Mouse (Mus musculus): ENCODE results near the gene Gm17455.

Gene Gm17455

DNA sequence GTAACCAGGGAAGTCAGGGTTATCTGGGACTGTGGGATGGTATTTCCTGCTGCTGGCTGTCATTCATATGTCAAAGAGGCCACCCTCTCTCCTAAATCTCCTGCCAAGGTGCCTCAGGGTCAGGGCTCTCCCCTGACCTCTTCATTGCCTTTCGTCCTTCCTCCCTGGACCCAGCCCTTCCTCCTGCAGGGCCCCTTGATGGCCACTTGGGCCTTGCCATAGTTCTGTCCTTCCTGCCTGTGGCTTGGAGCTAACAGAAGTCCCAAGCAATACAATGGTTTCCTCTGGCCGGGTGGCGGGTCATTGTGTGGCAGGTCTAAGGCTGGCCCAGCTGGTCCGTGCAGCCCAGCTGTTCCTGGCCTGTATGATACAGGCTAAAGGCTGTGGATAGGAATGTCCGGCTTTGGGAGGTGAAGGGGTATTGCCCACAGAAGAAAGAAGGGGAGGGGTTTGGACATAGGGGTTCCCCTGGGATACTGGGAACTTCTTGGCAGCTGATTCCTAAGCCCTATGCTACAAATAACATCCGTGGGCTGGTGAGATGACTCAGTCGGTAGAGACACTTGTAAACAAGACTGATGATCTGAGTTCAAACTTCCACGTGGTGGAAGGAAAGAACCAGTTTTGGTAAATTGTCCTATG lies 25.5 kb upstream of the Gm17455 start:
- peak; percentile 76 for DNase-seq (ENCODE audit: low spot score)

DNA sequence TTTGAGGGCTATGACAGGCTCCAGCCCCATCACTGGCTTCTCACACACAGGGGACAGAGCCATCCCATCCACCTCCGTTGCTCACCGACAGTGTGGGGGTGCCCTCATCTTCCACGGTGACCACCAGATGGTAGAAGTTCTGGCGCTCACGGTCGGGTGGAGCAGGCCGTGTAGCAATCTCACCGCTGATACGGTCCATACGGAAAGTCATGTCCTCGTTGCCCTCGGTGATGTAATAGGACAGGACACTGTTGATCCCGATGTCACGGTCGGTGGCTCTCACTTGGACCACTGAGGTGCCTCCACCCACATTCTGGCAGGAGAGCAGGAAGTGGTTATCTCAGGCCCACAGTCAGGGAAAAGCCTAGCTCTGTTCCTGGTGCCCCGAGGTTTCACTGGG lies 22.8 kb upstream of the Gm17455 start:
- DNase-seq (ENCODE audit: low spot score), result no peak

DNA sequence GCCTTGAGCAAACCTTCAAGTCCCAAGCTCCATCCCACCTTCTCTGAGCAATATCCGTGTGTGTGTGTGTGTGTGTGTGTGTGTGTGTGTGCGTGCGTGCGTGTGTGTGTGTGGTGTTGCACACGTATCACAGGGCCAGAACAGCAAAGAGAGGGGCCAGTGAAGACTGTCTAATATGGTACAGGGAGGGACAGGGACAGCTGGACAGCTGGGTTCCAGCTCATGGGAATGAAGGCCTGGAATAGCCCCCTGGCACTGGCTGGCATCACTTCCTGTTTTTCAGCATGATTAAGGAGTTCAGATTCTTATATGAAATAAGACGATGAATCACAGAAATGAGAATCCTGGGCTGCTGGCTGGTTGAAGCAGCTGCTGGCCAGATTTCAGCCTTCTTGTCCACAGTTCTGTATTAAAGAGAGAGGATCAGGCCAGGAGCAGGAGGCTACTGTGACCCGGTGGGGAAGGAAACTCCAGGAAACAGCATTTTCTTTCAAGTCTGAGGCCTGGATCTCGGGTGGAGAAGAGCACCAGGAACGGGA lies 20.0 kb upstream of the Gm17455 start:
- no peak for DNase-seq (ENCODE audit: low spot score)

- DNase-seq (ENCODE audit: low spot score), result no peak
These were observed 19.3 kb upstream of the Gm17455 start for GRCm38 (mm10) chr10:60380229-60380628.

DNA sequence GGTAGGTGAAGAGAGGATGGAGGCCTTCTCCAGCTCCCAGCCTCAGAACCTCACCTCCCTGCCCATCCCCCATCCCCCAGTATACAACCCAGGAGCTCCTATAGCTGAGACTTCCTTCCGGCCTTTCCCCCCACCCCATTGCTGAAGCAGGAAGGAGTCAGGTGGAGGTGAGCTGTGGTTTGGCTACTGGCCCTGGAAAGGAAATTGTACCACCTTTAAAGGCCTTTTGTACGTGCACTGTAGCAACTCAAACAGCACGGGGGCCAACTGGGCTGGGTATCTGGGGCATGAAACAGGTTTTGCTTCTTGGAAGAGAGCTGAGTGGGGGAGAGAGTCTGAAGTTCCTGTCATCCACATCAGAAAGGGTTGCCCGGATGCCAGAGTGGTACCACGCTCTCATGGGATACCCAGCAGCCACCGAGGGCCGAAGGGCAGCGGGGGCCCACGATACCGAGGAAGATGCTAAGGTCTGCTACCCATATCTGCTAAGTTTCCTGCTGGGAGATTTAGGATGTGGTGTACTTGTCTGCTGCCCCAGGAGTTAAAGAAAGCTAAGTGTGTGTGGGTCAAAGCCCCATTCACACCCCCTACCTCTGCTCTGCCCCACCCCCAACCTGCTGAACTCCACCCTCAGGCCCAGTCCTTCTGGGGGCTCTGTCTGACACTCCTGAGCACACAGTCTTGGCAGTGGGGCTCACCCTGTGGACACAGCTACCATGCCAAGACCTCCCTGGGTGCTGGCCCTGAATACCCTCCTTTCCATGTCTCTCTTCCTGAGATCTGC lies 18.2 kb upstream of the Gm17455 start:
- no peak for DNase-seq (ENCODE audit: low spot score)

GRCm38 (mm10) chr10:60388332-60388731 lies 11.2 kb upstream of the Gm17455 start:
- no peak for DNase-seq (ENCODE audit: low spot score)

DNA sequence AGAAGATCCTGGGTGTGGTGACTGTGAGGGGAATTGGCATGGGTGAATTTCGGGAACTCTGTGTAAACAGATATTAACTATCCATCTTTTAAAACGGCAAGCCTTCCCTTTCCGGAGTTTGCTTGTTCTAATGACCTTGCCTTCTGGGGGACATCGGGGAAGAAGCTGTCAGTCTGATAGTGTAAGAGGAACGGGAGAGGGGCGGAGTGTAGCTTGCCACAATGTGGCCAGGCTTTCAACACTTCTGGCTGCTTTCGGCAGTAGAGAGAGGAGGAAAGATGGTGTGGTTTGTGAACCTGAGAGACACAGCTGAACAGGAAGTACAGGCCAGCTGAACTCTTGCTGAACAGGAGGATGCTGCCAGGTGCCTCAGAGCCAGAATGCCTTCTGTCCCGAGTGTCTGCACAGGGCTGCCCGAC lies 10.1 kb upstream of the Gm17455 start:
- DNase-seq (ENCODE audit: low spot score), result peak; percentile 61

DNA sequence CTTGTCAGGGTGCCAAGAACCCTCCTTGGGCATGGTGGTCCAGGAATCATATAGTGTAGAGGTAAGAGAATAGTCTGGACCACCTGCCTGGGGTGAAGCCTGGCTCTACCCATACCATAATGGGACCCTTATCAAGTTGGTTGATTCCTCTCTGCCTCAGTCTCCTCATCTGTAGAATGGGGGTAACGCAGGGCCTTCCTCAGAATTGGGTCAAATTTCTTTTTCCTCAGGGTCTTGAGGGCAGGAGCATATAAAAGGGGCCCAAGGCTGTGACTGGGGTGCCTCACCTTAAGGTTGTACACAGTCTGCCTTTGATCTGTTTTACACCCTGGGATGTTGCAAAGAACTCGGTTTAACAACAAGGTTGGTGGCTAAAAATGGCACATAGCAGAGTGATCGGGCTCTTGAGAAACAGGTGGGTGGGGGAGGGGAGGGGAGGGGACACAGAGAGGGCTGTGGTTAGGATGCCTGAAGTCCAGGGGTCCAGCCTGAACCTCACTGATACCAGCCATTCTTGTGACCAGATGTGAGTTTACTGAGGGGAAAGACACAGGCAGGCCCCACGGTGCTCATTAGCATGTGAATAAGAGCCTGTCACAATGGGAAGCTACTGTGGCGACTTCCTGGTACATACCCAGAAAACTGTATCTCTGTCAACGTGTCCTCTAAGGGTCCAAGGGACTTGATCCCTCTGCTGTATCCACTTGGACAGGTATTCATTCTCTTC lies 9.2 kb upstream of the Gm17455 start:
- DNase-seq (ENCODE audit: low spot score), result no peak

GRCm38 (mm10) chr10:60390904-60391420 lies 8.6 kb upstream of the Gm17455 start:
- DNase-seq (ENCODE audit: low spot score), result no peak

GRCm38 (mm10) chr10:60391661-60392060 lies 7.9 kb upstream of the Gm17455 start:
- no peak for DNase-seq (ENCODE audit: low spot score)

DNA sequence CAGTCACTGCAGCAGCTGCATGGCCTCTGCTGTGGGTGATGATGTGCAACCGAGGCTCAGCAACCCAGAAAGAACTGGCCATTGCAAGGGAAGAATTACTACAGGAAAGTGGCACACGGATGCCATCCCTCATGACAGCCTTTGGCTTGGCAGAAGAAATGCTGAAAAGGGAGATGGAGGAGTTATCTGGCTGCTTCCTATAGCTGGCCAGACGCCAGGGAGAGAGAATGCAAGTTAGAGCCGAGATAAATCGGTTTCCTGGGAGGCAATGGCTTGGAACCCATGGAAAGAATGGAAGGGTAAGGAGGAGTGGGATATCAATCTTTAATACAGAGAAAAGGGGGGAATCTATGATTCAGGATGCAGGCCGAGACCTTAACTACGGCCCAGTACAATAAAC lies 4.6 kb upstream of the Gm17455 start:
- no peak for DNase-seq (ENCODE audit: low spot score)

DNA sequence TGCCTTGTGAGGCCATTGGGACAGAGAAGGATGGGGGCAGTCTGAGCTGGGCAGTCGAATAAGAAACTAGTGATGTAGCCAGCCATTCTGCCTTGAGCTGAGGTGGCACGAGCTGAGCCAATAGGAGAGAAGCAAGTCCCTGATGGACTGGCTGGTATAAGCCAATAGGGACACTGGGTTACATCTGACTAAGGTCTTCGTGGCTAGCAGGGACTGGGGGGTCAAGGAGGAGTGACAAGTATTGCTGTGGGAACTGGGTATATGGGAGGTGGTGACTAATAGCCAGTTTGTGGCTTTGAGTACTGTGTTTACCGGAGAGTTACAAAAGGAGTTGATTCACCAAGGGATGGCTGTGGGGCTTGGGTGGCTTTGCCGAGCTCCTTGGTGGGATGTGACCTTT lies 3.9 kb upstream of the Gm17455 start:
- no peak for DNase-seq (ENCODE audit: low spot score)

DNA sequence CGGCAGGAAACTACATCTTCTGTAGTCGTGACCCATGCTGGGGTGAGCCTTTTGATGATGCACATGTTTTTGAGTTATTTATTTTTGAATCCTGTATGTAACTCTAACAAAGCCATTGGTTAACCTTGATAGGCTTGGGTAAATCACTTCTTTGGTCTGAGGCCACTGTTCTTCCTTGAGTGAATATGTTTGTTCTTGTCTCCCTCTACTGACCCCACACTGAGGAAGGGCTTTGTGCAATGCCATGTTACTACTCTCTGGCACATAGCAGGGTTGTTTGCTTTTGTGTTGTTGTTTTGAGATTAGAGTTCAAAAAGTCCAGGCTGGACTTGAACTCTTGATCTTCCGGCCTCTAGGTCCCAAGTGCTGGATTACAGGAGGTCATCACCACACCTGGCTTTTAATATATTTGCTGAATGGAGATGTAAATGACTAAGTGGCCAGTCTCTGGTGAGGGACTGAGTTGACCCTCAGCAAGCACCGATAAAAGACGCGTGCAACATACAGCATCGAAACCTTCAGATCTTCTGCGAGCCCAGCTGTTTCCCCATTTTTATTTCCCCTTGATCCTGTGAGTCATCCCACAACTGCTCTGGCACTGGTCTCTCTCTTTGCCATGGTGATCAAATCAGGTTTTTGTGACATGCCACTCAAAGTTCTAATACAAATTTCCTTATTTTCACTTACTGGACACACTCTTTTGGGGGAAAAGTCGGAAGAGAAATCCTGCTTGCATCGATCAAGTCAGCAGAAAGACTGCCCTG lies 1.3 kb upstream of the Gm17455 start:
- DNase-seq (ENCODE audit: low spot score), result no peak

DNA sequence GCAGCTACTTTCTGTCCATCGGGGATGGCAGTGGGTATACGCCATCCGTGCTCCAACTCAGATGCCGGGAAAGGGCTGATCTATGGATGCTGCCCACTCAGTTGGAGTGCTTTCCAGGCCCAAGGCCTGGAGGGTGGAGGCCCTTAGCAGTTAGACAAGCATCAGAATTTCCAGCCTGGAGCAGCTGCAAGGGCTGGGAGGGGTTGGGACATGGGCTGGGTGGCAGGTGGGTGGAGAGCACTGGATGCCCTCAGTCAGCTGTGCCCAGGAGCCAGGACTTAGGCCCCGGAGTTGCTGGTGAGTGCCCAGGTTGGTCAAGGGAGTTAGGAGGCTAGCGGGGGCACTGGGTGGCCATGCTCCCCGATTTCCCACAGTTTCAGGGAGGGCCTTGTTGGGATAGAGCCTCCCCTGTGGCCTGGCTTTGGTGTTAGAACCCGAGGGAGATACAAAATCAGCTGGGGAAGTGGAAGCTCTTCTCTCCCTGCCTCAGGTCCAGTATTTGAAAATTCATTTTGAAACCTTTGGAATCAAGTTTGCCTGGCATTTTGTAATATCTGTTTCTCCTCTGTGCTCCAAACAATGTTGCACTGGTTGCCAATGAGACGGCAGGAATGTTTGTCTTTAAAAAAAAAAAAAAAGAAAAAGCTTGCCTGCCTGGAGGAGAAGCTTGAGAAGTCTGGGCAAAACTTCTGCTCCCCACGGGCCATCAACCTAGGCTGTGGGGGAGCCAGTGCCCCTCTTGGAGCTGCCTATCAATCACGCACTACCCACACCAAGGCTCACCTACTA lies 1.2 kb downstream of the Gm17455 start:
- DNase-seq (ENCODE audit: low spot score), result no peak

GRCm38 (mm10) chr10:60405460-60406177 lies 6.1 kb downstream of the Gm17455 start:
- no peak for DNase-seq (ENCODE audit: low spot score)

GRCm38 (mm10) chr10:60407831-60408230 lies 8.3 kb downstream of the Gm17455 start:
- DNase-seq (ENCODE audit: low spot score), result peak; percentile 66

- DNase-seq (ENCODE audit: low spot score), result no peak
These were observed 12.3 kb downstream of the Gm17455 start for GRCm38 (mm10) chr10:60411794-60412193.

GRCm38 (mm10) chr10:60413756-60414155 lies 14.2 kb downstream of the Gm17455 start:
- DNase-seq (ENCODE audit: low spot score), result no peak

GRCm38 (mm10) chr10:60417041-60417440 lies 17.5 kb downstream of the Gm17455 start:
- DNase-seq (ENCODE audit: low spot score), result no peak

- DNase-seq (ENCODE audit: low spot score), result peak; percentile 54
These were observed 18.6 kb downstream of the Gm17455 start for GRCm38 (mm10) chr10:60418137-60418536.
